Mouse (Mus musculus): ENCODE results near the gene Grin1. TPM values are rescaled to one million over a fixed set of nuclear protein-coding genes. Genes with fewer than 3 reads are reported as not detected.

Grin1 gene
- polyA plus RNA-seq, 1 experiment from 2014 or later, result 0.78 TPM

- ATAC-seq, result no peak
- H3K9ac ChIP-seq (ENCODE audit: low read depth, low read length), result 0 out of 2 replicates have a peak within 1 kb of the TSS, but pooled peaks have one; percentile 17
- H3K4me1 ChIP-seq (replicated peaks; ENCODE audit: control insufficient read depth, insufficient read depth, low read length), result peaks cover 19% of the 10 kb centered on the region; the same call in 1 of the 2 replicates
- no peaks in the 10 kb centered on the region for H3K9me3 ChIP-seq (ENCODE audit: control insufficient read depth)
- no peak within 1 kb of the TSS; the same call in 1 of the 2 replicates for H3K27ac ChIP-seq (ENCODE audit: low read depth, low read length)
- WGBS, result 8% methylated on average over 11 of the region's 11 CpGs
- no peak for TF ChIP-seq CTCF (IDR thresholded peaks at IDR 0.05; ENCODE audit: low read depth)
- H3K27me3 ChIP-seq (replicated peaks; ENCODE audit: control insufficient read depth, insufficient read depth, low read length), result peaks cover 46% of the 10 kb centered on the region
- peak within 1 kb of the TSS; percentile 42 for H3K4me3 ChIP-seq (ENCODE audit: low read depth, low read length)
- H3K4me2 ChIP-seq (replicated peaks; ENCODE audit: low read depth), result peak within 1 kb of the TSS; percentile 75
- H3K36me3 ChIP-seq (ENCODE audit: control insufficient read depth, insufficient read depth), result peaks cover 8% of the 10 kb centered on the region; the same call in 1 of the 2 replicates
Observed at GRCm38 (mm10) chr2:25289651-25290050, 29.3 kb downstream of the Grin1 start, which contains the start of gene Lrrc26. TSS of gene Lrrc26 (plus strand) at chr2:25289915.

DNA sequence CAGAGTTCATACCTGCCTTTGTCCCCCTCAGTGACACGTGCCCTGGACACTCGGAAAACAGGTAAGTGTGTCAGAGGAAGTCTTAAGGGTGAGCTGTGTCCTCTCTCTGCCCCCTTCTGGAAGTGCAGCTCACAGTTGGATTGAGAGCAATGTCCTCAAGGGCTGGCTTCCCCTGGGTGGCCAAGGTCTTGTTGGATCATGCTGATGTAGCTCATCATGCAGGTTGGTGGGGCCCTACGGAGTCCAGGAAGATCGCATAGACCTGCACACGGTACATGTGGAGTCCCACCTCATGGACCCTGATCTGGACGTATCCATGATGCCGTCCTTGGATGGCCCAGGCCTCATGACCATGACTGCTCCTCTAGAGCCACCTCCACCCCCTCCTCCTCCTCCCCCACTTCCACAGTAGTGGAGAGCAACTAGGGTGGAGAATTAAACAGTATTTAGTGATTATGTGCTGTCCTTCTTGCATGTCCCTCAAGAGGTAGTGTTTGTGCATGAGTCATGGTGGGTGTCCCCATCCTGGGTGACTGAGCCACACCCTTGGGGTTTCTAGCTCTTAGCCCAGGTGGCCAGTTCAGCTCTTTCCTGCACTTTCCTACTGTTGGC lies 30.1 kb downstream of the Grin1 start:
- H3K27ac ChIP-seq (ENCODE audit: low read depth, low read length), result no peak overlapping the region

DNA sequence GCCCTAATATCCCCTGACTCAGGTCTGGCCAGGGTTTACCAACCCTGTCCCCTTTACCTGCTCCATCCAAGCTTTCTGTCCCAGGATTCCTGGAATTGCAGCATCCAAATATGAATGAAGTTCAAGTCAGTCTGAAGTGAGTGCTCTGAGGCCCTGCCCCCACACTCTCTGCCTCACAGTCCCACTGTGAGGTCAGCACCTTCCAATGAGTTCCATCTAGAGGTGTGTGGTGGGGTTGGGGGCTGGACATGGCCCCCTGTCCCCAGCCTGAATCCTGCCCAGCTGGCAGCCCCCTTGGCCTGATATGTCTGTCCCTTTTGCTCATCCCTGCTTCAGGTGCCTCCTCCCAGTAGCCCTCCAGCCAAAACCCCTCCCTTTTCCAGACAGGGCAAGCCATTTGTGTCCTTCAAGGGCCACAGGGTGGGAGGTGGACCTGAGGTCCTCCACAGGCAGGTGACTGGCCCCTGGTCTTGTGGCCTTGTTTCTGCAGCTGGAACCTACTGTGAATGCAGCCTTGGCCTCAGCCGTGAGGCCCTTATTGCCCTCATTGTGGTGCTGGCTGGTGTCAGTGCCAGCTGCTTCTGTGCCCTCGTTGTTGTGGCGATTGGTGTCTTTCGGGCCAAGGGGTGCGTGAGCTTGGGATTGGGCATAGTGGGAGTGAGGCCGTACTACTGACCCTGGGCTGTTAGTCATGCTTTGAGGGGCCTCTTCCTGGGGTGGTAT lies 30.9 kb downstream of the Grin1 start, which contains the start of gene Tmem210:
Gene Tmem210, plus strand, starts transcription at position 219 of the 723 bp plus-strand sequence.
- WGBS, result 81% methylated on average over 6 of the region's 6 CpGs
- TF ChIP-seq CTCF (IDR thresholded peaks at IDR 0.05; ENCODE audit: low read depth), result no peak
- peaks cover 40% of the 10 kb centered on the region for H3K27me3 ChIP-seq (replicated peaks; ENCODE audit: control insufficient read depth, insufficient read depth, low read length)
- no peak for ATAC-seq
- H3K9ac ChIP-seq (ENCODE audit: low read depth, low read length), result no peak within 1 kb of the TSS
- H3K27ac ChIP-seq (ENCODE audit: low read depth, low read length), result peak within 1 kb of the TSS; percentile 90
- H3K4me3 ChIP-seq (ENCODE audit: low read depth, low read length), result no peak within 1 kb of the TSS
- peaks cover 22% of the 10 kb centered on the region for H3K36me3 ChIP-seq (ENCODE audit: control insufficient read depth, insufficient read depth)
- peak within 1 kb of the TSS; percentile 37; the same call in 1 of the 2 replicates for H3K4me2 ChIP-seq (replicated peaks; ENCODE audit: low read depth)
- no peaks in the 10 kb centered on the region for H3K9me3 ChIP-seq (ENCODE audit: control insufficient read depth)
- H3K4me1 ChIP-seq (replicated peaks; ENCODE audit: control insufficient read depth, insufficient read depth, low read length), result peaks cover 19% of the 10 kb centered on the region; the same call in 1 of the 2 replicates

More for the DNA sequence above, 30.1 kb downstream of the Grin1 start:
- Histone ChIP-seq H3K9ac (ENCODE audit: low read depth, low read length) (no peak overlapping the region), H3K27me3 (replicated peaks; ENCODE audit: control insufficient read depth, insufficient read depth, low read length) (peaks cover 45% of the 10 kb centered on the region), H3K36me3 (ENCODE audit: control insufficient read depth, insufficient read depth) (peaks cover 16% of the 10 kb centered on the region), H3K9me3 (ENCODE audit: control insufficient read depth) (no peaks in the 10 kb centered on the region), H3K4me3 (ENCODE audit: low read depth, low read length) (no peak overlapping the region), H3K4me1 (replicated peaks; ENCODE audit: control insufficient read depth, insufficient read depth, low read length) (peaks cover 19% of the 10 kb centered on the region; the same call in 1 of the 2 replicates), H3K4me2 (replicated peaks; ENCODE audit: low read depth) (no peak overlapping the region)
- WGBS, result 85% methylated on average over 7 of the region's 7 CpGs
- ATAC-seq, result no peak
- 0 out of 2 replicates have a peak, but pooled peaks have one; percentile 28 for TF ChIP-seq CTCF (IDR thresholded peaks at IDR 0.05; ENCODE audit: low read depth)

DNA sequence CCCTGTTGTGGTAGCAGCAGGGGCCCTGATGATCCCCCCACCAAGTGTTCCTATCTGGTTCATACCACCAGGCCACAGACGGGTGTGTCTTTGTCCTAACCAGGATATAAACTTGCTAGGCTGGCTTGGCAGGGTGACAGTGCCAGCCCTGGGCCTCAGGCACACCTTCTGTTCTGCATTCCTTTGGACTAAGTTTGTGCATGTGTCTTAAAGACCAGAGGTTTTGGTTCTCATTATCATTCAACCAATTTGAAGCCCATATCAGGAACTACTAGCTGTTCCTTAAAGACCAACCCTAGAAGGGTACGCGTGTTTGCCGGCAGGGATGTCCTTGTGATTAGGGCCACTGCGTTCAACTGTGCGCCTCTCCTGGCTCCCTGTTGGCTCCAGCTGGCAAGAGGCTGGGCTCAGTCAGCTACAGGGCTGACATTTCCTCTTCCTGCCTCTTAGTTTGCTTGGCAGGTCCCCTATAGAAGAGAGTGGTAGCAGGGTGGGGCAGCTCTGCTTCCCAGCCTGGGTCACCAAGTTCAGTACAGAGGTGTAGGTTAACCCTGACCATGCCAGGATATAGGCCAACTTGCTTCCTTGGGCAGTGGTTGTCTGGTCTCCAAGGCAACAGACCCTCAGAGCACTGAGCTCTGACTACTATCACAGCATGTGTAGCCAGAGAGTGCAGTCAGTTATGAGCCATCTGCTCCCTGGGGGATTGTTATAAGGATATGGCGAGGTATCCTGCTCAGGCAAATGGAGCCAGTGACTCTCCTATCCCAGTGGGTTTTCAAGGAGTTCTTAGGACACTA lies 31.9 kb downstream of the Grin1 start:
- Histone ChIP-seq H3K27me3 (replicated peaks; ENCODE audit: control insufficient read depth, insufficient read depth, low read length) (peaks cover 32% of the 10 kb centered on the region), H3K4me2 (replicated peaks; ENCODE audit: low read depth) (peak overlapping the region; percentile 37), H3K36me3 (ENCODE audit: control insufficient read depth, insufficient read depth) (peaks cover 31% of the 10 kb centered on the region), H3K4me1 (replicated peaks; ENCODE audit: control insufficient read depth, insufficient read depth, low read length) (peaks cover 19% of the 10 kb centered on the region; the same call in 1 of the 2 replicates), H3K9ac (ENCODE audit: low read depth, low read length) (peak overlapping the region; percentile 31; the same call in 1 of the 2 replicates), H3K4me3 (ENCODE audit: low read depth, low read length) (no peak overlapping the region), H3K9me3 (ENCODE audit: control insufficient read depth) (no peaks in the 10 kb centered on the region), H3K27ac (ENCODE audit: low read depth, low read length) (peak overlapping the region; percentile 90)
- WGBS, result 26% methylated on average over 7 of the region's 7 CpGs
- TF ChIP-seq CTCF (IDR thresholded peaks at IDR 0.05; ENCODE audit: low read depth), result no peak
- ATAC-seq, result peak; percentile 83

- Histone ChIP-seq H3K4me2 (replicated peaks; ENCODE audit: low read depth) (peak overlapping the region; percentile 37), H3K4me3 (ENCODE audit: low read depth, low read length) (no peak overlapping the region), H3K9me3 (ENCODE audit: control insufficient read depth) (no peaks in the 10 kb centered on the region), H3K27ac (ENCODE audit: low read depth, low read length) (peak overlapping the region; percentile 90), H3K9ac (ENCODE audit: low read depth, low read length) (peak overlapping the region; percentile 31), H3K4me1 (replicated peaks; ENCODE audit: control insufficient read depth, insufficient read depth, low read length) (peaks cover 19% of the 10 kb centered on the region; the same call in 1 of the 2 replicates), H3K36me3 (ENCODE audit: control insufficient read depth, insufficient read depth) (peaks cover 35% of the 10 kb centered on the region), H3K27me3 (replicated peaks; ENCODE audit: control insufficient read depth, insufficient read depth, low read length) (peaks cover 25% of the 10 kb centered on the region)
- TF ChIP-seq CTCF (IDR thresholded peaks at IDR 0.05; ENCODE audit: low read depth), result no peak
- ATAC-seq, result peak; percentile 64
- WGBS, result 32% methylated on average over 1 of the region's 1 CpGs
Observed at GRCm38 (mm10) chr2:25286314-25286713, 32.7 kb downstream of the Grin1 start.
